Mouse (Mus musculus) hindbrain, embryonic 14.5 days (tissue): ENCODE results near the gene Trpv6. TPM values are rescaled to one million over a fixed set of nuclear protein-coding genes. Genes with fewer than 3 reads are reported as not detected.

Experiments
- ATAC-seq: fragments of 200-750 bp; cut with Nextera tagmentation; 2 replicates; pipeline ENCODE4 v1.8.0; 2017; ENCODE audit warnings: moderate number of reproducible peaks, mild to moderate bottlenecking, moderate TSS enrichment, moderate library complexity; ENCODE audit not compliant: low FRiP score
- DNase-seq: peaks from one replicate; pipeline ENCODE4 v3.0.0-alpha.2; 2015; ENCODE audit warnings: low spot score
- H3K27ac ChIP-seq: fragments of 300-500 bp; sonication (generic); 2 replicates; pipeline ENCODE4 v1.5.1; 2014; ENCODE audit warnings: mild to moderate bottlenecking, moderate library complexity
- H3K27me3 ChIP-seq: fragments of 300-500 bp; sonication (generic); 2 replicates; pipeline ENCODE4 v1.6.1; 2014; ENCODE audit warnings: mild to moderate bottlenecking, low read length, mixed read lengths; ENCODE audit not compliant: control insufficient read depth, insufficient read depth
- H3K36me3 ChIP-seq: fragments of 300-500 bp; sonication (generic); replicated peaks from 2 replicates; pipeline ENCODE4 v1.6.1; 2014; ENCODE audit not compliant: control insufficient read depth, insufficient read depth
- H3K4me1 ChIP-seq: fragments of 300-500 bp; sonication (generic); replicated peaks from 2 replicates; pipeline ENCODE4 v1.6.1; 2014; ENCODE audit warnings: antibody characterized with exemption, low read length, mixed read lengths; ENCODE audit not compliant: control insufficient read depth, insufficient read depth
- H3K4me2 ChIP-seq: fragments of 300-500 bp; sonication (generic); replicated peaks from 2 replicates; pipeline ENCODE4 v1.6.1; 2014; ENCODE audit warnings: mild to moderate bottlenecking, moderate library complexity
- H3K4me3 ChIP-seq: fragments of 300-500 bp; sonication (generic); replicated peaks from 2 replicates; pipeline ENCODE4 v1.5.1; 2014; ENCODE audit warnings: mild to moderate bottlenecking, low read length
- H3K9ac ChIP-seq: fragments of 300-500 bp; sonication (generic); 2 replicates; pipeline ENCODE4 v1.6.1; 2014
- H3K9me3 ChIP-seq: fragments of 300-500 bp; sonication (generic); 2 replicates; pipeline ENCODE4 v1.6.1; 2016; ENCODE audit warnings: low read length; ENCODE audit not compliant: control insufficient read depth
- WGBS: fragments of 180-500 bp; shearing (Covaris S2); extraction: QIAGEN DNeasy Blood & Tissue Kit; methylation state at CpG from one replicate; pipeline ENCODE4 v1.1.7; 2014; 5-methylcytosine and 5-hydroxymethylcytosine counted together
- polyA plus RNA-seq: library from polyadenylated mRNA; unstranded; fragments of >200 nt; fragmentation: Nextera tagmentation; extraction: Ambion mirVana; gene quantifications from 2 replicates; pipeline ENCODE4 v1.2.1, GENCODE M21; 2014

Trpv6 gene
- polyA plus RNA-seq, 1 experiment from 2014 or later = 0.92 TPM

GRCm38 (mm10) chr6:41653173-41653572 lies 17.0 kb upstream of the Trpv6 start:
- no peaks in the 10 kb centered on the region for H3K27me3 ChIP-seq
- no peak overlapping the region for H3K4me3 ChIP-seq
- H3K9ac ChIP-seq = no peak overlapping the region
- H3K9me3 ChIP-seq = no peaks in the 10 kb centered on the region
- no peaks in the 10 kb centered on the region for H3K4me1 ChIP-seq
- DNase-seq = no peak
- no peak overlapping the region for H3K4me2 ChIP-seq
- no peak overlapping the region for H3K27ac ChIP-seq
- H3K36me3 ChIP-seq = no peaks in the 10 kb centered on the region
- ATAC-seq = no peak
- 96% methylated on average over 5 of the region's 5 CpGs for WGBS

GRCm38 (mm10) chr6:41646672-41647071 lies 10.5 kb upstream of the Trpv6 start:
- Histone ChIP-seq H3K27ac (no peak overlapping the region), H3K27me3 (no peaks in the 10 kb centered on the region), H3K4me1 (no peaks in the 10 kb centered on the region), H3K9ac (no peak overlapping the region), H3K9me3 (no peaks in the 10 kb centered on the region), H3K4me2 (no peak overlapping the region), H3K4me3 (no peak overlapping the region), H3K36me3 (no peaks in the 10 kb centered on the region)
- DNase-seq = no peak
- ATAC-seq = no peak

- Histone ChIP-seq H3K4me3 (no peak overlapping the region), H3K4me2 (no peak overlapping the region), H3K9ac (no peak overlapping the region), H3K36me3 (no peaks in the 10 kb centered on the region), H3K4me1 (no peaks in the 10 kb centered on the region), H3K27ac (no peak overlapping the region), H3K27me3 (no peaks in the 10 kb centered on the region), H3K9me3 (no peaks in the 10 kb centered on the region)
- ATAC-seq (no peak), DNase-seq (no peak)
- 91% methylated on average over 3 of the region's 3 CpGs for WGBS
Observed at GRCm38 (mm10) chr6:41646220-41646619, 10.0 kb upstream of the Trpv6 start.

- WGBS = 90% methylated on average over 3 of the region's 3 CpGs
Observed at GRCm38 (mm10) chr6:41643227-41643626, 7.0 kb upstream of the Trpv6 start.

GRCm38 (mm10) chr6:41642765-41643164 lies 6.6 kb upstream of the Trpv6 start:
- H3K9ac ChIP-seq = no peak overlapping the region
- H3K27ac ChIP-seq = no peak overlapping the region
- H3K4me2 ChIP-seq = no peak overlapping the region
- no peaks in the 10 kb centered on the region for H3K27me3 ChIP-seq
- DNase-seq (no peak), ATAC-seq (no peak)
- no peaks in the 10 kb centered on the region for H3K36me3 ChIP-seq
- no peak overlapping the region for H3K4me3 ChIP-seq
- WGBS = 90% methylated on average over 4 of the region's 4 CpGs
- no peaks in the 10 kb centered on the region for H3K9me3 ChIP-seq
- H3K4me1 ChIP-seq = no peaks in the 10 kb centered on the region

More at GRCm38 (mm10) chr6:41643227-41643626, 7.0 kb upstream of the Trpv6 start:
- Histone ChIP-seq H3K9ac (no peak overlapping the region), H3K4me2 (no peak overlapping the region), H3K4me1 (no peaks in the 10 kb centered on the region), H3K27me3 (no peaks in the 10 kb centered on the region), H3K9me3 (no peaks in the 10 kb centered on the region), H3K36me3 (no peaks in the 10 kb centered on the region), H3K27ac (no peak overlapping the region), H3K4me3 (no peak overlapping the region)
- ATAC-seq = no peak
- DNase-seq = no peak

- 80% methylated on average over 6 of the region's 6 CpGs for WGBS
- ATAC-seq (no peak), DNase-seq (no peak)
- no peak overlapping the region for H3K4me2 ChIP-seq
- H3K4me3 ChIP-seq = no peak overlapping the region
- H3K9ac ChIP-seq = no peak overlapping the region
- no peak overlapping the region for H3K27ac ChIP-seq
- no peaks in the 10 kb centered on the region for H3K36me3 ChIP-seq
- H3K4me1 ChIP-seq = no peaks in the 10 kb centered on the region
- no peaks in the 10 kb centered on the region for H3K9me3 ChIP-seq
- H3K27me3 ChIP-seq = no peaks in the 10 kb centered on the region
Observed at GRCm38 (mm10) chr6:41641173-41641866, 5.1 kb upstream of the Trpv6 start.

GRCm38 (mm10) chr6:41640449-41640848 lies 4.2 kb upstream of the Trpv6 start:
- ATAC-seq (no peak), DNase-seq (no peak)
- no peaks in the 10 kb centered on the region for H3K4me1 ChIP-seq
- H3K4me2 ChIP-seq = no peak overlapping the region
- H3K27ac ChIP-seq = no peak overlapping the region
- no peaks in the 10 kb centered on the region for H3K27me3 ChIP-seq
- H3K9me3 ChIP-seq = no peaks in the 10 kb centered on the region
- no peaks in the 10 kb centered on the region for H3K36me3 ChIP-seq
- whole genome bisulfite sequencing = 54% methylated on average over 3 of the region's 3 CpGs
- H3K4me3 ChIP-seq = no peak overlapping the region
- no peak overlapping the region for H3K9ac ChIP-seq

GRCm38 (mm10) chr6:41637927-41638506 lies 1.8 kb upstream of the Trpv6 start:
- no peaks in the 10 kb centered on the region for H3K36me3 ChIP-seq
- H3K27me3 ChIP-seq = no peaks in the 10 kb centered on the region

GRCm38 (mm10) chr6:41637393-41637792 lies 1.2 kb upstream of the Trpv6 start:
- H3K4me2 ChIP-seq = no peak overlapping the region
- DNase-seq (peak; percentile 29), ATAC-seq (no peak)
- H3K4me1 ChIP-seq = no peaks in the 10 kb centered on the region
- WGBS = 14% methylated on average over 1 of the region's 1 CpGs
- H3K4me3 ChIP-seq = no peak overlapping the region
- no peaks in the 10 kb centered on the region for H3K36me3 ChIP-seq
- no peaks in the 10 kb centered on the region for H3K27me3 ChIP-seq
- H3K27ac ChIP-seq = no peak overlapping the region
- no peaks in the 10 kb centered on the region for H3K9me3 ChIP-seq
- H3K9ac ChIP-seq = no peak overlapping the region

More at GRCm38 (mm10) chr6:41637927-41638506, 1.8 kb upstream of the Trpv6 start:
- ATAC-seq (no peak), DNase-seq (no peak)
- no peak overlapping the region for H3K4me2 ChIP-seq
- H3K9ac ChIP-seq = no peak overlapping the region
- H3K4me3 ChIP-seq = no peak overlapping the region
- no peak overlapping the region for H3K27ac ChIP-seq
- WGBS = 85% methylated on average over 6 of the region's 6 CpGs
- no peaks in the 10 kb centered on the region for H3K9me3 ChIP-seq
- no peaks in the 10 kb centered on the region for H3K4me1 ChIP-seq
